Comparison of ENCODE assay signal across 22 mouse cellular contexts in the genomic region with DNA sequence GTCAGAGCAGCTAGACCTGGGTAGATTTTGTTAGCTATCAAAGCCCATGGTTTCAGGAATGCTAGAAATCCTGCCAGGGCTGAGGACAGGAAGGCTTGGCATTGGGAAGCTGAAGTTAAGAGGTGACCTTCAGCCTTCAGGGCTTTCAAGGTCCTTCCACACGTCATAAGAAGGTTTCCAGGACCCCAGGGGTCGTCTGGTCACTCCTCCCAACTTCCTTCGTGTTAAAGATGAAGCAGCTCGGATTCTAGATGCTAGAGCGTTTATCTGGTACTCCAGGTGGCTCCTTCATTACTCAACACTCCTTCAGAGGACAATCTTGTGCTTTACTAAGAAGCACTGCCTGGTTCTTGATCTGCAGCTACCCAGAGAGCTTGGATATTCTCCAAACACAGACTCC.
"Had no signal": no experiment of that assay in that cellular context is flagged by ENCODE, and none has a peak within 500 bp of the region (broad histone marks: within the 10 kb centered on the region; RNA-seq: fewer than 3 reads in every experiment).

No protein-coding gene starts in this region.

- ATAC-seq: liver, postnatal 0 days; lung, postnatal 0 days; midbrain, embryonic 16.5 days had no signal

- H3K4me2 ChIP-seq: lung, embryonic 15.5 days; midbrain, embryonic 12.5 days; neural tube, embryonic 13.5 days; neural tube, embryonic 15.5 days; stomach, embryonic 15.5 days had no signal

- H3K27ac ChIP-seq: lung, embryonic 15.5 days; macrophage; midbrain, embryonic 10.5 days; midbrain, embryonic 12.5 days; neural tube, embryonic 13.5 days; neural tube, embryonic 15.5 days; stomach, embryonic 15.5 days; stomach, postnatal 0 days had no signal

- H3K9me3 ChIP-seq: lung, embryonic 15.5 days; midbrain, embryonic 10.5 days; midbrain, embryonic 12.5 days; neural tube, embryonic 13.5 days; neural tube, embryonic 15.5 days; stomach, embryonic 15.5 days had no signal

- H3K9ac ChIP-seq: liver, postnatal 0 days; lung, embryonic 15.5 days; midbrain, embryonic 12.5 days; neural tube, embryonic 13.5 days; neural tube, embryonic 15.5 days; stomach, embryonic 15.5 days had no signal

- H3K4me1 ChIP-seq: midbrain, embryonic 12.5 days; neural tube, embryonic 13.5 days; stomach, embryonic 15.5 days had no signal

- H3K4me3 ChIP-seq: lung, embryonic 15.5 days; midbrain, embryonic 10.5 days; midbrain, embryonic 12.5 days; myocyte; neural tube, embryonic 13.5 days; neural tube, embryonic 15.5 days; stomach, embryonic 15.5 days had no signal

- H3K27me3 ChIP-seq: lung, embryonic 15.5 days; midbrain, embryonic 12.5 days; neural tube, embryonic 13.5 days; neural tube, embryonic 15.5 days; stomach, embryonic 15.5 days had no signal

- DNase-seq: liver, postnatal 0 days; lung, adult 2 months; lung, postnatal 14 days; lung, postnatal 36 days; midbrain, embryonic 14.5 days; retina, postnatal 1 day; right cerebral cortex, adult 18-20 months; right cerebral cortex, postnatal 25 days; thymus, adult 2 months; thymus, postnatal 25 days; thymus, postnatal 4 days had no signal

- H3K36me3 ChIP-seq: lung, embryonic 15.5 days; midbrain, embryonic 10.5 days; midbrain, embryonic 12.5 days; neural tube, embryonic 13.5 days; neural tube, embryonic 15.5 days; stomach, embryonic 15.5 days had no signal
